Mouse (Mus musculus): Measurements from ENCODE around the gene Asb6.

Asb6 gene

GRCm38 (mm10) chr2:30830283-30830795 lies at the start of gene Asb6:
Asb6 (minus strand) TSS chr2:30830333.
- no peak for DNase-seq (ENCODE audit: low read depth)

GRCm38 (mm10) chr2:30879481-30879880 lies 49.3 kb upstream of the Asb6 start:
- no peak for DNase-seq (ENCODE audit: low read depth)

DNA sequence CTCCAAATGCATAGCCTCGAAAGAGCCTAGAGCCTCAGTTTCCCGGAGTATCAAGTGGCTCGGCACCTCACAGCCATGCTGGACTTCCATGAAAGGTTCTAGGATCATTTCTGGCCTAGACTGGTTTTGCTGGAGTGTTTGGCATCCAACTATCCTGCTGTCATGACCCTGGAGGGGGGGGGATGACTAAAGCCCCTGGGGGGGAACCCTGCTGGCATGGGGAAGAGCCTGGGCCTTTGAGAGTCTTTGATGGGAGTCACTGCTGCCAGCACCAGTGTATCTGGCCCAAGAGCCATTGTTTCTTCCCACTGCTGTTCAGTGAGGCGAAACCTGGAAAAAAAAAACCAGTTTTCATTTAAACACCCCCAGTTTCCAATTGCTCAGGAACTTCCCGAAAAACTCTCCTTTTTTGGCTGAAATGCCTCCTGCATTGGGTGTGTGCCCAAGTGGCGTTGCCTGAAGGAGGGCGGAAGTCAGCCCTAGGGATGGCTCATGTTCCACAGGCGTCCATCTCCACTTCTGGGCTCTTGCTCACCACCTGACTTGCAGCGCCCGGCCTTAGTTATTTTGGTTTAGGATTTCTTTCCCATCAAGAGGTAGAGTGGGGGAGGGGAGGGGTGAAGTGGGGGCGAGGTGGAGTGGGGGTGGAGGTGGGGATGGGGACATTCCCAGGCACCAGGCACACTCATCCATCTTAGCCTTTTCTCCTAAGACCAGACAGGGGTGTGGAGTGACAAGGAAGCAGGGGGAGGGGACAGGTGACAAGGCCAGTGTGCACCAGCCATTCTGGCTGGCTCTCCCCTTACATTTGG lies 45.7 kb upstream of the Asb6 start:
- DNase-seq (ENCODE audit: low read depth): no peak

- DNase-seq (ENCODE audit: low read depth): no peak
Measured at GRCm38 (mm10) chr2:30875096-30875495, 45.0 kb upstream of the Asb6 start.

- DNase-seq (ENCODE audit: low read depth): no peak
Measured at GRCm38 (mm10) chr2:30874445-30874844, 44.3 kb upstream of the Asb6 start.

- no peak for DNase-seq (ENCODE audit: low read depth)
Measured at GRCm38 (mm10) chr2:30872669-30873068, 42.5 kb upstream of the Asb6 start.

GRCm38 (mm10) chr2:30870863-30871262 lies 40.7 kb upstream of the Asb6 start:
- no peak for DNase-seq (ENCODE audit: low read depth)

DNA sequence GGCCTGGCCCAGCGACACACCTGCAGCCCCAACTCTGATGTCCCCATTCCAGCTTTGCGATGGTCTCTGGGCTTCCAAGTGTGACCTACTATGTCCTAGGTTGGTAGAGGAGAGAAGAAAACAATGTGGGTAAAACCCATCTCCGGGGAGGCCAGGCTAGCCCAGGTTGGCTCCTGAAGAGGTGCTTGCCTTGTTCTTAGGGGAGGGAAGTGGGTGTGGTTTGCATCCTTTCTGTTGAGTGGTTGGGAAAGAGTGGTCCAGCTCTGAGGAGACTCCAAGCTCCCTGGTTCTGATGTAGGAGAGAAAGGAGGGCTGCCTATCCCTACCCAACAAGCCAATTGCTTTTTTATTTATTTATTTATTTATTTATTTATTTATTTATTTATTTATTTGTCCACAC lies 35.3 kb upstream of the Asb6 start:
- no peak for DNase-seq (ENCODE audit: low read depth)

- no peak for DNase-seq (ENCODE audit: low read depth)
Measured at GRCm38 (mm10) chr2:30864968-30865381, 34.8 kb upstream of the Asb6 start.

- DNase-seq (ENCODE audit: low read depth): no peak
Measured at GRCm38 (mm10) chr2:30863574-30863973, 33.4 kb upstream of the Asb6 start.

GRCm38 (mm10) chr2:30862081-30862480 lies 31.9 kb upstream of the Asb6 start:
- DNase-seq (ENCODE audit: low read depth): no peak

- DNase-seq (ENCODE audit: low read depth): no peak
Measured at GRCm38 (mm10) chr2:30859782-30860181, 29.6 kb upstream of the Asb6 start.

DNA sequence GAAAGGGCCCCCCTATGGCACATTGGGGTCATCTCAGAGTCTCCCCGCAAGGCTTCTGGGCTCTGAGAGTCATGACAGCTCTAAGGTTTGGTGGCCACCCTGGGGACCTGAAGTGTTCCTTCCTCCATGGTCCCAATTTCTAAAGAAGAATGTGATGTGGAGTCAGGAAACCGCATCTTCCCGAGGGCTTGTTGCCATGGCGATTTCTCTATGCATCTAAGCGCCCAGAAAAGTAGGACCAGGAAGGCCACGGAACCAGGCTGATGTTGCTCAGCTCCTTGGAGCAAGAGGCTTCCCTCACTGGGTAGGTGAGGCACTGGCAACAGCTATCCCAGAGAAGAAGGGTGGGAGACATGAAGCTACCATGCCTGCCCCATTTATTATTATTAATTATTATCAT lies 26.9 kb upstream of the Asb6 start:
- no peak for DNase-seq (ENCODE audit: low read depth)

- no peak for DNase-seq (ENCODE audit: low read depth)
Measured at GRCm38 (mm10) chr2:30852771-30853313, 22.7 kb upstream of the Asb6 start.

DNA sequence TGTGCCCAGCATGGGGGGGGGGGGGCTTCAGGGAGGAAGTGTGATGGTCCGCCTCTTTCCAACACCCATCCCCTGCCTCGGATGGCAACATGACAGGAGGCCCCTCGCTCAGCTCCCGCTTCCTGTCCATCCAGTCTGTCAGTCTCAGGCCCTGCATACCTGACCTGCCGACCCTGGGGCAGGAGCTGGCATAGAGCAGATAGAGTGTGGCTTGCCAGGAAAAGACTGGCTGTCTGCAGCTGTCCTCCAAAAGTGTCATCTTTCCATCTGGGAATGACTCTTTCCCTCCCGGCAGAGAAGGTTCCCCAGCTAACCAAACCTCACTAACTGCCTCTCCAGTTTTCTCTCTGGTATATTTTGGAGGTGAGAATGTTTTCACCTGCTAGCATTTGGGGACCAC lies 20.4 kb upstream of the Asb6 start:
- no peak for DNase-seq (ENCODE audit: low read depth)

DNA sequence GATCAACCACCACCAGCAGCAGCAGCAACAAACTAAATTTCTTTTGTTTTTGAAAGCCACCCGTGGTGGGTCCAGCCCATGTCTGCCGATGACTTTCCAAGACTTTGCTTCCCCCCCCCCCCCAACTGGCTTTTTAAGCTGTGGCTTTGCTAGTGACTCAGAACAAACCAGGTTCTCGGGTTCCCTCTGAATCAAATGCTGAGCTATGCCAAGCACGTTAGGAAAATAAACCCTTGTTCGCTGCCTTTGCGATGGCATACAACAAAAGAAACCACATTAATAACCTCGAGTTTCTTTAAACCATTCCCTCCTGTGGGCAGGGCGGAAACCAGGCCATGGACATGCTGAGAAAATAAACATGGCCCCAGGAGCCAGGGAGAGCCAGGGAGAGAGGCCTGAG lies 18.1 kb upstream of the Asb6 start:
- DNase-seq (ENCODE audit: low read depth): no peak

- no peak for DNase-seq (ENCODE audit: low read depth)
Measured at GRCm38 (mm10) chr2:30846723-30847122, 16.6 kb upstream of the Asb6 start.

- DNase-seq (ENCODE audit: low read depth): no peak
Measured at GRCm38 (mm10) chr2:30846236-30846635, 16.1 kb upstream of the Asb6 start.

GRCm38 (mm10) chr2:30845152-30846070 lies 15.3 kb upstream of the Asb6 start:
- DNase-seq (ENCODE audit: low read depth): no peak

- DNase-seq (ENCODE audit: low read depth): no peak
Measured at GRCm38 (mm10) chr2:30842615-30843014, 12.5 kb upstream of the Asb6 start.

- DNase-seq (ENCODE audit: low read depth): no peak
Measured at GRCm38 (mm10) chr2:30836238-30836990, 6.3 kb upstream of the Asb6 start.

Data from c-Kit-positive CD71-negative TER-119-negative erythroid progenitor cells, embryonic 14.5 days (primary cell).